Mouse (Mus musculus) C2C12 (cell line): ENCODE data around the gene Nab2.

Experiments
- CEBPB ChIP-seq: IDR thresholded peaks from one replicate; pipeline ENCODE4 v1.6.1; 2011; ENCODE audit warnings: low read depth, mild to moderate bottlenecking, control low read depth, moderate library complexity
- CTCF ChIP-seq: IDR thresholded peaks from one replicate; pipeline ENCODE4 v1.5.1; 2011; ENCODE audit not compliant: control insufficient read depth, insufficient read depth, insufficient read length
- MAX ChIP-seq: IDR thresholded peaks from one replicate; pipeline ENCODE4 v1.6.1; 2011; ENCODE audit warnings: mild to moderate bottlenecking, control low read depth
- MYOD1 ChIP-seq: IDR thresholded peaks from one replicate; pipeline ENCODE4 v1.6.1; 2011; ENCODE audit warnings: low read depth; ENCODE audit not compliant: control insufficient read depth, insufficient read length

GRCm38 (mm10) chr10:127618173-127618572 is 50.2 kb downstream of the Nab2 start:
- TF ChIP-seq MYOD1 (peak; percentile 40), MAX (no peak), CTCF (no peak), CEBPB (no peak)
